Mouse (Mus musculus) T-helper 17 cell (primary cell): ENCODE measurements around the gene Wdr43.

ENCODE experiments used
- in situ Hi-C, 2 experiments: fragments of 300-600 bp; cut with MboI, MseI; formaldehyde crosslinking; loops; 1 replicate in 1 of 2; 2 replicates in 1 of 2; pipeline ENCODE4 v1.15.1; 2025; ENCODE audit warnings: high pct_unique_total_duplicates in 2 of 2

The Wdr43 gene

DNA sequence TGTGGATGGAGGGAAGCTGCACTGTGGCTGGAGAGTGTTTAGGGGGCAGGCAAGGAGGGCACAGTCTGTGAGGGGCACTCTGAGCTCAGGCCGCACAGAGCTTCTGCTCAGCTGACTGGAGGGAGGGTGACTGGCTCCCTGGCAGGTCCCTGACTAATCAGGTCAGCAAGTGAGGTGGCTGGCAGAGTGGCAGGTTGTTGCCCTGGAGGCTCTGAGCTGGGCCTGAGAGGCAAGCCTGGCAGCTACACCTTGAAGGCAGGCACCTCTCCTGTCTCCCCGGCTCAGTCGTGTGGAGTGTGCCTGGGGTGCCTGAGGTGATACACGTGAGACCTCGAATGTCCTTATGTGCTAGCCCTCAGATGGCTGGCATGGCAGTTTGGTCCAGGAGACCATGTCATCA is 80.7 kb downstream of the Wdr43 start:
- in situ Hi-C loops, result loop anchor here in 1 of 2 experiments (25.0 kb wide), 1 partner anchor 1641 kb away; no protein-coding TSS in a partner anchor

- in situ Hi-C loops, result loop anchor here in 1 of 2 experiments (25.0 kb wide), 1 partner anchor 1639 kb away; no protein-coding TSS in a partner anchor
Observed at GRCm38 (mm10) chr17:71697896-71698618, 82.4 kb downstream of the Wdr43 start.

GRCm38 (mm10) chr17:71698619-71698956 is 82.9 kb downstream of the Wdr43 start:
- in situ Hi-C loops, result loop anchor here in 1 of 2 experiments (25.0 kb wide), 1 partner anchor 1639 kb away; no protein-coding TSS in a partner anchor

DNA sequence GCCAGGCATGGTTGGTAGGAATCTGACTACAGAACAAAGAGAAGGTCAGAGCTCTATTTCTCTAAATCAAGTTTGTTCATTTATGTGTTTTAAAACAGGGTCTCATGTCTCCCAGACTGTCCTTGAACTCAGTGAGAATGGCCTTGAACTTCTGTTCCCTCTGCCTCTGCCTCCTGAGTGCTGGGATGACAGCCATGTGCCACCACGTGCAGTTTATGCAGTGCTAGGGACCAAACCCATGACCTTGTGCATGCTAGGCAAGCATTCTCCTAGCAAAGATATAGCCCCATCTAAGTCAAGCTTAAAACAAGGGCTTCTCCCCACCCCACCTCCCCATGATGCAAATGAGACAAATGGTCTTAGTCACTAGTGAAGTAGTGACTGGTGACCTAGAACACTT is 89.4 kb downstream of the Wdr43 start:
- in situ Hi-C loops, result no loop called here

DNA sequence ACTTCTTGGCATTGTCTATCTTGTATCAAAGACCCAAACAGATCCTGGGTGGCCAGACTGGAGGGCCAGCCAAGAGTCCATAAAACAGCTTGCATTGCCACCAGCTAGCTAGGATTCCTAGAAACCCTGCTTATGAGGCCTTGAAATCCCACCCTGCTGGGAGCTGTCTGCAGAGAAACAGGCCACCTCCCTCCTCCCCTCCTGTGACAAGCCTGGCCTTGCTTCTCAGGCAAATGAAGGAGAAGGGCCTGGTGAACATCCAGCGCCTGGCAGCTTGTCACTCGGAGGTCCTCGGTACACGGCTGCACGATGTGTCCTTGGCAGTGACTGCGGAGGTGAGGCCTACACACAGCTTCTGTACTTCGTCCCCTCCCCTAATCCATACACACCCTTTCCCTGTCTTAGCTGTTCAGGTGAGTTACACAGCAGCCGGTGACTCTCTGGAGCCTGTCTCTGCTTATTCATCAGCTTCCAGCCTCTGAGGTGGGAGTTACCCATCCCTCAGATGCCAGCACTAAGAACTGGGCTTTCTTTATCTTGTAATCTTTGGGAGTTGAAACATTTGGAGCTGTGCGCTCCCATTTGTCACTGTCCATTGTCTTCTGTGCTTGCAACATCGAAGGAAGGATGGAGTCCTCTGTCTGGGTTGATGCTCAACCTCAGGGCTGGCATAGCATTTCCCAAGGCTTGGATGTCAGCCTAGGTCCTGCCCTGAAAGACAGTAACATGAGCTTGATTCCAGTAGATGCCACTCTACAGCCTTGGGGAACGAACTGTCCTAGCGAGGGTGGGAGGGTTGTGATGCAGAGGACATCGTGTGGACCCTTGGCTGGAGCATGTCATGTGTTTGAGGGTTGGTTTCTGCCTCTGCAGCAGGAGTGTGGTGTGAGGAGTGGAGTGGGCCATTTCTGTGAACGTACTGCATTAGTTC is 90.1 kb downstream of the Wdr43 start:
- in situ Hi-C loops, result no loop called here

GRCm38 (mm10) chr17:71707715-71708114 is 92.0 kb downstream of the Wdr43 start:
- in situ Hi-C loops, result no loop called here
